Mouse (Mus musculus) left cerebral cortex, adult 11 months (tissue): Measurements from ENCODE around the gene Izumo1.
"Not testable (repeated sequence)": the region's sequence is repeated elsewhere in the genome, so short reads cannot be mapped to it uniquely, and the experiment has no call there.

ENCODE experiments used
- DNase-seq: peaks from one replicate; pipeline ENCODE4 v3.0.0; 2022; ENCODE audit warnings: low spot score

Gene Izumo1

GRCm38 (mm10) chr7:45642503-45643255, 21.1 kb downstream of the Izumo1 start:
- DNase-seq, result no peak

DNA sequence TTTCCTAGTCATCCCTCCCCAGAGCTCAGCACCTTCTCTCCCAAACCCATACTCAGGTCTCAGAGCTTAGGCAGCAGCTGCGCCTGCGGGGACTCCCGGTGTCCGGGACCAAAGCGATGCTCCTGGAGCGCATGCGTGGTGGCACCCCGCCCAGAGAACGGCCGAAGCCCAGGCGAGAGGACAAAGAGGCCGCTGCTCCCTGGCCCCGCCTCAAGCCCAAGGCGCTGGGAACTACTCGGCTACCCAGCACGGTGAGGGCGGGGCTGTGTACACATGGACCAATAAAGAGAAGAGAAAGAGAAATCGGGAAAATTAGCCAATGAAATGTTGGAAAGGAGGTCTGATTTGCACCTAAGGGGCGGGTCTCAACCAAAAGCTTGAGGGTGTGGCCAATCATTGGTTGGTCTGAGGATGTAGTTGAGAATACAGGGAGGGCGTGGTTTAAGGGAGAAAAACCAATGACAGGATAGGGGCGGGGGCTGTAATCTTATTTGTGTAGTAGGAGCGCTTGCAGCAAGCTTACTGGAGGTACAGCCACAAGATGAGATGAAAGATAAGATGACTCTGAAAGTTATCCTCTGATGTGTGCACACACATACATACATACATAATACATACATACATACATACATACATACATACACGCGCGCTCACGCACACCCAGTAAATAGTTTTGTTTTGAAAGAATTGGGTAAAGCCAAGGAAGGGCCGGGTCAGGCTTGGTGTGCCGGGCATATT, 22.0 kb downstream of the Izumo1 start:
- DNase-seq, result peak; percentile 94

DNA sequence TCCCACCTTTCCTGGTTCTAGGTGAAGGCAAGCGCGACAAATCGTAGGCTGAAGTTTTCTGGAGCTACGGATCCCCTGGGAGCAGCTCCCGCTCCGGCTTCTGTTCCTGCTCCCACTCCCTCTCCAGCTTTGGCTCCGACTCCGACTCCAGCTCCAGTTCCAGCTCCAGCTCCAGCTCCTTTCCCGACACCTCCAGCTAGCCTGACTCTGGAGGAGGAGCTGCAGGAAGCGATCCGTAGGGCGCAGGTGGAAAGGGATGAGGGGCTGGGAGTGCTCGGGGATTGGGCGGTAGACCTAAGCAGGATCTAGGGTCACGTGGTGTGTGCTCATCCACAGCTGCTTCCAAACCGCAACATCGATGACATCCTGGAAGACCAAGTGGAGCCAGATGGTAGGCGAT, 22.6 kb downstream of the Izumo1 start:
- DNase-seq, result peak; percentile 78

DNA sequence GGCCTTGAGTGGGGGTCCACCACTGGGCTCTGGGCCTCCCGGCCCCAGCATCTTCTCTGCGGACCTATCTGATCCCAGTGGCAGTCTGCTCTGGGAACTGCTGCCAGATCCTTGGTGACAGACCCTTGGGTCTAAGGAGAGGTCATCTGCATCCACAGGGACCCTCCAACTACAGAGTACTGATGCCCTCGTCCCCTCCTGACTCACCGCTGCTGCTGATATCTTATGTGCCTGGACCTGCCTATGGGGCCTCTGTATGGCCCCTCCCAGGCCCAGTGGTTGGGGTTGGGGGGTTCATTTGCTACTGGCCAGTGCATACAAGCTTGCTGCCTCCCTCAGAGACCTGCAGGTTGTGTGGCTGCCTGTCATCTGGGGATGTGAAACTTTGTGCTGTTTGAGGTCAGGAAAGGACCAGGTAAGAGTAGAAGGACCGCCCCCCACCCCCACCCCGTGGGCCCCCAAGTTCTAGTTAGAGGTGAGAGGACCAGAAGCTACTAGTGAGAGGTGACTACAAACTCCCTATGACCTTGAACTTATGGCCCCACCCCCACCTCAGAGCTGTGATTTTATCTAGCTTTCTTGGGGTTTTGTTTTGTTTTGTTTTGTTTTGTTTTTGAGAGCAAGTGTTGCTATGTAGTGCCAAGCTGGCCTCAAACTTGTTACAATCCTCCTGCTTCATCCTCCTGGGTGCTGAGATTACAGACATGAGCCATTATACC, 23.4 kb downstream of the Izumo1 start:
- no peak for DNase-seq

DNA sequence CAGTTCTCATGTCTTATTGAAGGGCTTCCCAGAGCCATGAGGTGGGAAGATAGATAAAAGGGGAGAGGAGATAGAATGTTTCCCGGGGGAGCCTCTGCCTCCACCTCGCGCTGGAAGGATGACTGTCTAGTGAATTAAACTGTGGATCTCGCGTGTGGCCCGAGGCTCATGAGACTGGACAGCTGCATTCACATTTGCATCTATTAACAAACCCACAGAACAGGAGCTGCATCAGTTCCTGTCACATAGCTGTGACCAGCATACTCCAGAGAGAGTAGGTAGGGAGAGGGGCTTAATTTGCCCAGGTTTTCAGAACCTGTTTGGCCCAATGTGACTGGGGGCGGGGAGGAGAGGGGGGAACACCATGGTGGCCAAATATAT, 24.0 kb downstream of the Izumo1 start:
- DNase-seq, result no peak

- no peak for DNase-seq
These were observed 25.1 kb downstream of the Izumo1 start for GRCm38 (mm10) chr7:45646671-45647070.

DNA sequence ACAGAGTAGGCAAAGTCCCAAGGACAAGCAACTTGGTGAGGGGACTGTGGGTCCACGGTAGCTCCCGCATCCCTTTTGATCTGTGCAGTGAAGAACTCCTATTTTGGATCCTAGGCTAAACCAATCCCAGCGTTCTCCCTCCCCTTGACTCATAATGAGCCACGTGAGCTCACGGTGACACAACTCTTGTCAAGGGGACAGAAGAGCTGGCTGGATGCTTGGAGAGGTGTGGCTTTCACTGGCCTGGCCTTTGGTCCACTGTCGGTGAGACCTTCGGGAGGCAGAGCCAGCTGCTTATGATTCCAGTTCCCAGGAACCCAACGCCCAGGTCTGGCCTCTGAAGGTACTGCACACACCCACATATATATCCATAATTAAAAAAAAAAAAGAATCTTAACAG, 27.7 kb downstream of the Izumo1 start:
- no peak for DNase-seq

GRCm38 (mm10) chr7:45650484-45650883, 28.9 kb downstream of the Izumo1 start:
- not testable (repeated sequence) for DNase-seq

DNA sequence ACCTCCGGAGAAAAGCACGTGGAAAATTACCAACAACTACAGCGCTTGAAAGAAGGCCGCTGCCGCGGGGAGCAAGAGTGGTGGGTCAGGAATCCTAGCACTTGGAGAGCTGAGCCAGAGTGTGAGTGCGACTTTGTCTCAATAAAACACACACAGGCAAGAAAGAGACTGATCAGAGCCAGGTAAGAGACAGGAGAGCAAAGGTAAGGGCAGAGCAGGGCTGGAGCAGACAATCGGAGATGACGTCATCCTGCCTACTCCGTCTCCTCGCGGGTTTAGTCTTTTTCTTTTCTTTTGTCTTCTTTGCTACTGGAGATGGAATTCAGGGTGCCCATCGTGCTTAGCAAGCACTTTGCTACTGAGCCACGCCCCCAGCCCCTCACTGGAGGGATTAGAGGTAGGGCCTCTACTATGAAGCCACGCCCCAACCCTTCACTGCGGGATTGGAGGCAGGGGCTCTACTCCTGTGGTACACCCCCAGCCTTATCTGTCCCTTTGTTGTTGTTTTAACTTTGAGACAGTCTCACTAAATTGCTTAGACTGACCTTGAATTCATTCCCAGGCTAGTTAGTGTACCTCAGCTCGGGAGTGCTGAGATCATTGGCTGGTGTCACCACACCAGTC, 32.9 kb downstream of the Izumo1 start:
- no peak for DNase-seq

- no peak for DNase-seq
These were observed 39.3 kb downstream of the Izumo1 start for GRCm38 (mm10) chr7:45660746-45661478.

- not testable (repeated sequence) for DNase-seq
These were observed 40.1 kb downstream of the Izumo1 start for GRCm38 (mm10) chr7:45661702-45662101.

GRCm38 (mm10) chr7:45665303-45666138, 43.9 kb downstream of the Izumo1 start:
- DNase-seq, result no peak

DNA sequence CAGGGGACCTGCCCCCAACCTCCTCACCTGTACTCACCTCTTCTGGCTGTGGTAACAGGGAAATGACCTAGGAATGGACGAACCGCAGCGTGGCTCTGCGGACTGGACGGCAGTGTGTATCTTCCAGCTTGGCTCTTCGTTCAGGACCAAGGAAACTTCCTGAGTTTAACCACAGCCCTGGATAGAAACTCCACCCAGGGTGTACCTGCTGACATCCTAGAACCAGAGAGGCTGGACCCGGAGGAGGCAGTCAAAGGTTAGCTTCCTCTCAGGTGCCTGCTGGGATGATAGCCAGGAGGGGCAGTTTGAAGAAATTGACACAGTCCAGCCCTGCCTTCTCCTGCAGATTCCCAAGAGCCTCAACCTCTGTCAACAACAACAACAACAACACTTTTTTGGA, 44.5 kb downstream of the Izumo1 start, which contains the start of gene Fut2:
Gene Fut2, minus strand, starts transcription at position 234 of the 400 bp plus-strand sequence.
- DNase-seq, result no peak

DNA sequence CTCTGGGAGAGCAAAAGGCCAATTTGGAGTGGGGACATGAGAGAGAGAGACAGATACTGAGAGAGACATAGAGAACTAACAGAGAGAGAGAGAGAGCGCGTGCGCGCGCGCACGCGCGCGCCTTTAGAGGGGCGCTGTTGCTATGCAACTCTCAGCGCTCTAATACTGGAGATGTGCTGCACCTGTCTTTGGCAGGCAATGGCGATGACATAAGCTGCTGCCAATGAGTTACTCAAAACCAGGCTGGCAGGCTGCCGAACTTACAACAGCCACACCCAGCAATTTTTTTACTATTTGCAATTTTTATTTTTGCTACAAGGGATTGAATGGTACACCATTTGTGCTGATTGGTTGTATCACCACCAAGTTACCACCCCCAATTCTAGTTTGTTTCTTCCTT, 46.1 kb downstream of the Izumo1 start:
- no peak for DNase-seq

DNA sequence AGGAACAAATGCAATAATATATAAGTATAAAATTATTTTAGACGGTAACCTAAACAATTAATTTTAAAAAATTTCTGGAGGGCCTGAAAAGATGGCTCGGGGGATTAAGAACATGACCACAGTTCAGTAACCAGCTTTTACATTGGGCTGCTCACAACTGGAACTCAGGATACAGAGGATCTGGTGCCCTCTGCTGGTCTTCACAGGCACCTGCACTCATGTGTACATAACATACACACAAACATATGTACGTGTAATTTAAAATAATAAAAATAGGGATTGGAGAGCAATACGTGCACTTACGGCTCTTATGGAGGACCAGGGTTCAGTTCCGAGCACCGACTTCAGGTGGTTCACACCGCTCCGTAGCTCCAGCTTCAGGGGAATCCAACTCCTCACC, 47.3 kb downstream of the Izumo1 start:
- DNase-seq, result no peak

- no peak for DNase-seq
These were observed 56.1 kb downstream of the Izumo1 start for GRCm38 (mm10) chr7:45677627-45678295.
